Mouse (Mus musculus) megakaryocyte, embryonic 14.5 days (primary cell): ENCODE data around the gene Socs5. TPM values are rescaled to one million over a fixed set of nuclear protein-coding genes. Genes with fewer than 3 reads are reported as not detected.
A peak's percentile ranks its signal among the peaks of the same experiment; 100 is the strongest.

Experiments
- H3K27me3 ChIP-seq: replicated peaks from 2 replicates; pipeline ENCODE3; 2012; ENCODE audit warnings: inconsistent platforms
- H3K36me3 ChIP-seq: replicated peaks from 2 replicates; pipeline ENCODE3; 2012; ENCODE audit warnings: low read length, inconsistent platforms, mixed read lengths
- H3K4me1 ChIP-seq: 2 replicates; pipeline ENCODE4 v1.6.1; 2012; ENCODE audit warnings: inconsistent platforms
- H3K4me3 ChIP-seq: replicated peaks from 2 replicates; pipeline ENCODE3; 2012; ENCODE audit warnings: moderate library complexity, mild to moderate bottlenecking, inconsistent platforms
- H3K9me3 ChIP-seq: 2 replicates; pipeline ENCODE4 v1.6.1; 2012; ENCODE audit warnings: inconsistent platforms
- FLI1 ChIP-seq: IDR thresholded peaks from 2 replicates; pipeline ENCODE4 v1.6.1; 2012; ENCODE audit warnings: low read length, inconsistent platforms, mixed read lengths
- GATA1 ChIP-seq: IDR thresholded peaks from 3 replicates; pipeline ENCODE4 v1.6.1; 2012; ENCODE audit warnings: mixed read lengths, low read length, inconsistent platforms, borderline replicate concordance
- polyA plus RNA-seq: library from polyadenylated mRNA; stranded (reverse); fragments of >175 nt; gene quantifications from 2 replicates; pipeline ENCODE4 v1.2.3, GENCODE M21; 2012; ENCODE audit warnings: low replicate concordance; ENCODE audit not compliant: insufficient read depth

The Socs5 gene
- polyA plus RNA-seq, 1 experiment: 6.6 TPM

- Histone ChIP-seq H3K4me3 (no peak overlapping the region), H3K27me3 (peaks cover 7% of the 10 kb centered on the region), H3K4me1 (peaks cover 83% of the 10 kb centered on the region), H3K9me3 (peaks cover 9% of the 10 kb centered on the region; the same call in 1 of the 2 replicates), H3K36me3 (peaks cover 6% of the 10 kb centered on the region)
- TF ChIP-seq FLI1: no peak
- no peak for TF ChIP-seq GATA1
Measured at GRCm38 (mm10) chr17:87176066-87177012, 68.9 kb downstream of the Socs5 start.

DNA sequence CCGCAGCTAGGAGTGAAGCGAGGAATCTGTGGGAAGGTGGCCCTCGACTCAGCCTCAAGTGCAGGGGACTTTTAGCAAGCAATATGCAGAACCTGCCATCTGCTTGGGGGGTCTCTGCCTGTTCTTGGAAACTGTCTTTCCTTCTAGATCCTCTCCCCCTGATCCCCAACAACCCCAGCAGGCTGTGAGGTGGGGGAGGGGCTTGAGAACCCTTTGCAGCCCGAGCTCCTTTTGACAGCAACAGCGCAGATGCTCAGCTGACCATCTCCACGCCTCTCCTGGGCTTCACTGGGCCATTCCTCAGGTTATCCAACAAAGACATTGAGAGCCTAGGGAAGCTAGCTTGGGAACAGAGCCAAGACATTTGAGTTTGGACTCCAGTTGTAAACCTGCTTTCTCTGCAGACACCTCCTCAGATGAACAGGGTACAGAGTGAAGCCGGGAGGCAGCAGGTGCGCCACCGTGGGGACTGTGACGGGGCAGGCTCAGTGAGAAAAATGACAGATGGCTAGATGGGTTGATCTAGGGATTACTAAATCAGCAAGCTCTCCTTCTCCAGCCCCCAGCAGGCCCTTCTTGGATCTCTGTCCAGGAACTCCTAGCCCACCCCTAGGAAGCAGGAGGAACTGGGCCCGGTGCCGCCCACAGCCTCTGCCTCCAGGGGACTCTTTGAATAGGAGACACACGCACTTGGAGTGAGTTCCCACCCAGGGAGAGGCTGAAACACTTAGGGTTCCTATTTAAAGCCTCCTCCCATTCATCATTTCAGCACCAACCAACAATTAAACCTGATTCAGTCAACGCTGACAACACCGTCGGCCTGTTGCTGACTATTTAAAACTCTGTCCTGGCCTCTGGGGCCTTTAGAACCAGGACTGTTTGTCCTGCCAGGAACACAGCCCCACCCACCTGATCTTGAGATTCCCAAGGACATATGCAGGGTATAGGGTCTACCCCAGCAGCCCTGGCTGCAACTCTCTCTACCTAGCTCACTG, 71.4 kb downstream of the Socs5 start:
- Histone ChIP-seq H3K4me1 (peaks cover 85% of the 10 kb centered on the region), H3K36me3 (peaks cover 13% of the 10 kb centered on the region), H3K4me3 (no peak overlapping the region), H3K27me3 (peaks cover 3% of the 10 kb centered on the region), H3K9me3 (peaks cover 14% of the 10 kb centered on the region)
- TF ChIP-seq GATA1 (no peak), FLI1 (no peak)

DNA sequence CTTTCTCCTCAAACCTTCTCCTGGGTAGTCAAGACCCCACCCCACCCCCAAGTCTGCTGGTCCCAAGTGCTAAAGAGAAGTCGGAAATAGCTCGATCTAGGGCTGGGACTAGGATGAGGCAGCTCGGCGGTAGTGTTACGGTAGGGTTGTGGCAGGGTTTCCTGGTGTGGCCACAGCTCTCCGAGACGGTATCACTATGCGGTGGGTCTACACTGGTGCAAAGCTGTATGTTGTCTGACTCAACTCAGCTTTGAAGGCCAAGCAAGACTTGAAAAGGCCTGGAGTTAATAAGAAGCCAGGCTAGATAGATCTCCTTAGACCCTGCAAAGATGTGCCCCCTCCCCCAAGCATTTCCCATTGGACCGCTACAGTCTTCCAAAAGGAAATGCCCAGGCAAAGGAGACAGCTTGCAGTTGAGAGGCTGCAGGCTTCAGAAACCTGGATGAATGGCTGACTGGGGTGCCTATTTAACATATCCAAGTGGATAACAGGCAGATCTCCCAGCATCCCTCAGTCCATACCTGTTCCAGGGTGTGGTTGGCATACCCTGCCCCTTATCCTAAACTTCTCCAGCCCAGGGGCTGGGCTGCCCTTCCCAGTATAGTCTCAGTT, 72.6 kb downstream of the Socs5 start:
- Histone ChIP-seq H3K9me3 (peaks cover 14% of the 10 kb centered on the region), H3K36me3 (peaks cover 13% of the 10 kb centered on the region), H3K4me3 (peak overlapping the region; percentile 64), H3K4me1 (peaks cover 79% of the 10 kb centered on the region), H3K27me3 (peaks cover 3% of the 10 kb centered on the region)
- TF ChIP-seq GATA1: no peak
- TF ChIP-seq FLI1: no peak

DNA sequence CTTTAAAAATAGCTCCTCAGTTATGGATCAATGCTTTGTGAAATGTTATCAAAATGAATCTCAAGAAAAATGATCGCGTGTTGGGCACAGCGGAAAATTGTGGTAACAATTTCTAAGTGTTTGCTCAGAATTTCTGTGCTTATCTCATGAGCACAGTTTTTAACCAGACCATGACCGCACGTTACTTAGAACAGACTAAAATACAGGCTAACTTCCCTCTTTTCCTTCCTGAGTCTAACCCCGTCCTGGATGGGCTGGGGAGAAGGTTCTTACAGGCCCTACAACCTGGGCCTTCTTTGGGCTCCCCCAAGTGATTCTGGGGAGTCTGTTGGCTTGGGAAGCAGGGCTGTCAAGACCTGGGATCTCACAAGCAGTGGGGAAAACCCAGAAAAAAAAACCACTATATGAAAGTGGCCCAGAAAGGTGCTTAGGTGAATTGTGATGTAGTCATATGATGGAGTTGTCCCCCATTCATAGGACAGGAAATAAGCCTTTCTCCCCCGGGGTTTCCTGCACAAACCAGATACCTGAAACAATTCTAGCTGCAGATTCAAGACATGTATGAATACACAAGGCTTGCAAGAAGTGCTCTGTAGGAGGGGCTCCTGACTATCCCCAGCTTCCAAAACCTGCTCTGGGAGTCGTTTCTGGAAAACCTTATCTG, 74.3 kb downstream of the Socs5 start:
- peaks cover 3% of the 10 kb centered on the region for H3K27me3 ChIP-seq
- TF ChIP-seq FLI1 (no peak), GATA1 (peak; percentile 54; the same call in 1 of the 3 replicates)
- H3K9me3 ChIP-seq: peaks cover 14% of the 10 kb centered on the region
- peaks cover 13% of the 10 kb centered on the region for H3K36me3 ChIP-seq
- peak overlapping the region; percentile 75 for H3K4me3 ChIP-seq
- H3K4me1 ChIP-seq: peaks cover 79% of the 10 kb centered on the region

- Histone ChIP-seq H3K9me3 (peaks cover 14% of the 10 kb centered on the region), H3K4me3 (no peak overlapping the region), H3K4me1 (peaks cover 80% of the 10 kb centered on the region), H3K36me3 (peaks cover 13% of the 10 kb centered on the region), H3K27me3 (no peaks in the 10 kb centered on the region)
- no peak for TF ChIP-seq FLI1
- no peak for TF ChIP-seq GATA1
Measured at GRCm38 (mm10) chr17:87185461-87186066, 78.1 kb downstream of the Socs5 start.

- Histone ChIP-seq H3K36me3 (peaks cover 18% of the 10 kb centered on the region), H3K27me3 (no peaks in the 10 kb centered on the region), H3K9me3 (peaks cover 16% of the 10 kb centered on the region), H3K4me3 (no peak overlapping the region), H3K4me1 (peaks cover 77% of the 10 kb centered on the region)
- no peak for TF ChIP-seq FLI1
- TF ChIP-seq GATA1: no peak
Measured at GRCm38 (mm10) chr17:87187005-87187404, 79.5 kb downstream of the Socs5 start.

Other genes starting within 250 kb of the Socs5 start
- not detected in 2 replicates for gene Tmem247, start 190.3 kb upstream of the Socs5 start, polyA plus RNA-seq
- not detected in 2 replicates for gene Atp6v1e2, start 159.8 kb upstream of the Socs5 start, polyA plus RNA-seq
- gene Rhoq, start 144.6 kb upstream of the Socs5 start, polyA plus RNA-seq: 0.77 TPM in 1 of 2 replicates, not detected in the other
- gene Pigf, start 82.3 kb upstream of the Socs5 start, polyA plus RNA-seq: 4.8 TPM in 1 of 2 replicates, not detected in the other
- gene Cript, start 82.1 kb upstream of the Socs5 start, polyA plus RNA-seq: 3.5 TPM in 1 of 2 replicates, not detected in the other
- gene Mcfd2, start 158.3 kb downstream of the Socs5 start, polyA plus RNA-seq: 8.0 and 12.5 TPM in 2 replicates
- gene Ttc7, start 175.2 kb downstream of the Socs5 start, polyA plus RNA-seq: 8.2 and 14.1 TPM in 2 replicates